ENCODE assay signal across 8 mouse cellular contexts in genomic region chr11:59732407-59733066, GRCm38 (mm10). TPM values are rescaled to one million over a fixed set of nuclear protein-coding genes. Genes with fewer than 3 reads are reported as not detected.
DNase-seq lines count a peak whose midpoint lies in the region; ATAC-seq and TF ChIP-seq lines count a peak whose summit lies in the region.

No protein-coding gene starts in this region.

- H3K4me1 ChIP-seq in thymus, adult 2 months (replicated peaks; ENCODE audit: control insufficient read depth, insufficient read depth, low read length): no peaks in the 10 kb centered on the region
- peaks cover 9% of the 10 kb centered on the region for H3K4me1 ChIP-seq in kidney, embryonic 16.5 days (ENCODE audit: insufficient read depth, low read length)
- H3K4me1 ChIP-seq in lung, embryonic 15.5 days: peaks cover 26% of the 10 kb centered on the region
- 0 out of 2 replicates have a peak, but pooled peaks cover 2% of the 10 kb centered on the region for H3K4me1 ChIP-seq in stomach, postnatal 0 days (replicated peaks; ENCODE audit: control insufficient read depth, insufficient read depth)

- no peak overlapping the region for H3K4me2 ChIP-seq in kidney, embryonic 16.5 days (replicated peaks; ENCODE audit: low read depth, low read length)
- no peak overlapping the region for H3K4me2 ChIP-seq in lung, embryonic 15.5 days
- no peak overlapping the region for H3K4me2 ChIP-seq in stomach, postnatal 0 days (replicated peaks; ENCODE audit: low read depth)

- TF ChIP-seq EP300 in stomach, postnatal 0 days (optimal IDR thresholded peaks at IDR 0.05): peak; percentile 74

- peaks cover 17% of the 10 kb centered on the region for H3K36me3 ChIP-seq in thymus, adult 2 months (ENCODE audit: control insufficient read depth, insufficient read depth, low read length)
- peaks cover 36% of the 10 kb centered on the region for H3K36me3 ChIP-seq in kidney, embryonic 16.5 days (ENCODE audit: insufficient read depth, low read length)
- peaks cover 63% of the 10 kb centered on the region for H3K36me3 ChIP-seq in lung, embryonic 15.5 days
- peaks cover 26% of the 10 kb centered on the region for H3K36me3 ChIP-seq in stomach, postnatal 0 days (ENCODE audit: control insufficient read depth, insufficient read depth, low read length)

- ATAC-seq in CD4-positive, CD25-positive, alpha-beta regulatory T cell, adult 4 months: no peak
- peak; percentile 84 for ATAC-seq in kidney, embryonic 16.5 days (ENCODE audit: low FRiP score, low TSS enrichment)
- peak; percentile 92 for ATAC-seq in lung, embryonic 15.5 days (ENCODE audit: borderline replicate concordance, extremely low read depth, low FRiP score, low TSS enrichment)
- ATAC-seq in stomach, postnatal 0 days (ENCODE audit: low FRiP score, low TSS enrichment): peak; percentile 90

- 0 out of 2 replicates have a peak overlapping the region, but pooled peaks have one; percentile 31 for H3K9ac ChIP-seq in kidney, embryonic 16.5 days (replicated peaks; ENCODE audit: low read length)
- H3K9ac ChIP-seq in lung, embryonic 15.5 days: no peak overlapping the region
- H3K9ac ChIP-seq in stomach, postnatal 0 days (ENCODE audit: low read length): no peak overlapping the region

- no peak overlapping the region for H3K4me3 ChIP-seq in thymus, adult 2 months (ENCODE audit: control insufficient read depth, insufficient read depth, low read length)
- no peak overlapping the region for H3K4me3 ChIP-seq in kidney, embryonic 16.5 days (ENCODE audit: low read length)
- H3K4me3 ChIP-seq in lung, embryonic 15.5 days: no peak overlapping the region
- H3K4me3 ChIP-seq in stomach, postnatal 0 days (ENCODE audit: low read depth, low read length): no peak overlapping the region

- no peak for TF ChIP-seq CTCF in thymus, adult 2 months (IDR thresholded peaks at IDR 0.05; ENCODE audit: borderline replicate concordance, control insufficient read depth, extremely low read depth, insufficient read depth, low read length, poor library complexity)
- TF ChIP-seq CTCF in stomach, postnatal 0 days (IDR thresholded peaks at IDR 0.05; ENCODE audit: low read depth): peak; percentile 60

- no peaks in the 10 kb centered on the region for H3K27me3 ChIP-seq in thymus, adult 2 months (ENCODE audit: control insufficient read depth, insufficient read depth, low read length)
- no peaks in the 10 kb centered on the region for H3K27me3 ChIP-seq in kidney, embryonic 16.5 days (ENCODE audit: insufficient read depth, low read length)
- no peaks in the 10 kb centered on the region for H3K27me3 ChIP-seq in lung, embryonic 15.5 days
- no peaks in the 10 kb centered on the region for H3K27me3 ChIP-seq in stomach, postnatal 0 days (ENCODE audit: control insufficient read depth, insufficient read depth, low read length)

- no peaks in the 10 kb centered on the region for H3K9me3 ChIP-seq in kidney, embryonic 16.5 days (ENCODE audit: low read length)
- H3K9me3 ChIP-seq in lung, embryonic 15.5 days: no peaks in the 10 kb centered on the region
- H3K9me3 ChIP-seq in stomach, postnatal 0 days (ENCODE audit: control insufficient read depth, low read length): no peaks in the 10 kb centered on the region

- peak; percentile 27 for DNase-seq in CD4-positive, CD25-positive, alpha-beta regulatory T cell, adult 2 months (ENCODE audit: low read depth, low spot score)
- peak; percentile 4 for DNase-seq in thymus, adult 2 months
- no peak for DNase-seq in thymus, adult 18-20 months
- DNase-seq in gastrocnemius, postnatal 25 days: peak; percentile 65
- DNase-seq in stomach, postnatal 0 days (ENCODE audit: low spot score): peak; percentile 46

- no peak for TF ChIP-seq POLR2A in thymus, adult 2 months (IDR thresholded peaks at IDR 0.05; ENCODE audit: control insufficient read depth, extremely low read depth, insufficient read depth, low read length, poor library complexity)

- 81% methylated on average over 1 of the region's 1 CpGs for WGBS in thymus, adult 2 months
- 35% methylated on average over 1 of the region's 1 CpGs for WGBS in kidney, embryonic 16.5 days
- WGBS in lung, embryonic 15.5 days: 32% methylated on average over 1 of the region's 1 CpGs
- 47% methylated on average over 1 of the region's 1 CpGs for WGBS in stomach, postnatal 0 days

- H3K27ac ChIP-seq in thymus, adult 2 months (ENCODE audit: control insufficient read depth, insufficient read depth, low read length): peak overlapping the region; percentile 4; the same call in 1 of the 2 replicates
- peak overlapping the region; percentile 88 for H3K27ac ChIP-seq in kidney, embryonic 16.5 days (ENCODE audit: low read length)
- H3K27ac ChIP-seq in lung, embryonic 15.5 days: peak overlapping the region; percentile 84
- H3K27ac ChIP-seq in stomach, postnatal 0 days (replicated peaks): peak overlapping the region; percentile 91

RNA-seq across cellular contexts. Expression of gene Pld6, which starts 54.9 kb away (rescaled TPM):
- polyA plus RNA-seq in CD4-positive, CD25-positive, alpha-beta regulatory T cell, adult 4 months (2017; shearing (Covaris generic)): under 1 TPM in 1 of 2 experiments, not detected in 1; 0.36 TPM
- 1.8 and 2.0 TPM in 2 replicates for polyA plus RNA-seq in thymus, adult 2 months (2012; rRNA removed)
- total RNA-seq in gastrocnemius, postnatal 25 days (2021): not detected
- 5.8 and 6.6 TPM in 2 replicates for polyA plus RNA-seq in kidney, embryonic 16.5 days (2015; fragmentation: Nextera tagmentation; extraction: Ambion mirVana)
- 5.8 and 6.2 TPM in 2 replicates for polyA plus RNA-seq in lung, embryonic 15.5 days (2015; fragmentation: Nextera tagmentation; extraction: Ambion mirVana)
- 5.9 and 6.7 TPM in 2 replicates for polyA plus RNA-seq in stomach, postnatal 0 days (2015; fragmentation: Nextera tagmentation; extraction: Ambion mirVana)

Comparison
In these comparisons a context has a peak if more than half of its experiments do, and no peak if none do; other contexts are left out.
1. DNase-seq: peak in CD4-positive, CD25-positive, alpha-beta regulatory T cell, adult 2 months (single experiment), thymus, adult 2 months (single experiment), gastrocnemius, postnatal 25 days (single experiment) and stomach, postnatal 0 days (single experiment); none in thymus, adult 18-20 months (0 of 2).
2. H3K27ac ChIP-seq: peak in every context shown above with its lines; median percentile 91 in stomach, postnatal 0 days; 88 in kidney, embryonic 16.5 days; 84 in lung, embryonic 15.5 days; 4 in thymus, adult 2 months.